Mouse (Mus musculus): Measurements from ENCODE around the gene Mtmr14.

Mtmr14 gene

DNA sequence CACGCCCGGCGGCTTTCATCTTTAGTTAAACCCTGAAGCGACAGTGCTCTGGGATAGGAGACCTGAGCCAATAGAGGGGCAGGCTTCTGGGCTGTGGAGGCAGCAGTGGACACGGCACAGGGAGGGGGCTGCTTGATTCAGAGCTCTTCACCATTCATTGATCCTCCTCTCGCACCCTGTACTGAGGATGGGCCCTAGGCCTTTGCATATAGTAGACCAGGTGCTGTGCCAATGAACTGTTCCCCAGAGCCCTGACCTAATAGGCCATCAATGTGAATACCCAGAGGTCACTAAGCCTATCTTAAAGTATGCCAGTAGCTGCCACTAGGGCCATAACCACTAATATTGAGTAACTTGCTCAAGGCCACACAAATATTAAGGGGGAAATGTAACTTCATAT is 44.0 kb downstream of the Mtmr14 start:
- DNase-seq (ENCODE audit: low spot score): no peak

DNA sequence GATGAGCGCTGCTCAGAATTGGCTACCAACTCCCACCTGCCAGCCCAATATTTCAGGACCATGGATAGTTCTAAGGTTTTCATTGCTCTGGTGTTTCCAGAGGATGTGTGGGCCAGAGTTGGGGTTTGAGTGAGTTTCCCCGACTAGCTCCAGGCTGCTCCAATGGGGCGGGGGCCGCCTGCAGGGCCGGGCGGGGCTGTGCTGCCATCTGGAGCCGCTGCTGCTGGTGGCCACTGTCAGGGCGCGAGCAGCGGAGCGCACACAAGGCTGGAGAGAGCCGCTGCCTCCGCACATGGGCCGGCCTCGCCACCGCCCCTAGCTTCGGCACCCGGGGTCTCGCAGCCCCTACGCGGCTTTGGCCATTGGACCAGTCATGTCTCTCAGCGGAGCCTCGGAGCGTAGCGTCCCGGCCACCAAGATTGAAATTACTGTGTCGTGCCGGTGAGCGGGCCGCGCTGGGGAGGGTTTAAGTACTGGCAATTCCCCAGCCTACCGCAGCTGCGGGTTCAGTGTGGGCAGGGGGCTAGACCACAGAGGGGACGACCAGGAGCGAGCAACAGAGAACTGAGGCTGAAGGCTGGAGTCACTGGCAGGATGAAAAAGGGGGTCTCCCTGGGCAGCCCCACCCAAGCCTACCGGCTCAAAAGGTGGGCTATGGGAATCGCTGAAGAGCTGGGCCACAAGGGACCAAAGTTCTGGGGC is 44.6 kb downstream of the Mtmr14 start, which contains the start of gene Cpne9:
TSS of gene Cpne9 (plus strand) at position 207 of the 702 bp plus-strand sequence.
- DNase-seq (ENCODE audit: low spot score): no peak

DNA sequence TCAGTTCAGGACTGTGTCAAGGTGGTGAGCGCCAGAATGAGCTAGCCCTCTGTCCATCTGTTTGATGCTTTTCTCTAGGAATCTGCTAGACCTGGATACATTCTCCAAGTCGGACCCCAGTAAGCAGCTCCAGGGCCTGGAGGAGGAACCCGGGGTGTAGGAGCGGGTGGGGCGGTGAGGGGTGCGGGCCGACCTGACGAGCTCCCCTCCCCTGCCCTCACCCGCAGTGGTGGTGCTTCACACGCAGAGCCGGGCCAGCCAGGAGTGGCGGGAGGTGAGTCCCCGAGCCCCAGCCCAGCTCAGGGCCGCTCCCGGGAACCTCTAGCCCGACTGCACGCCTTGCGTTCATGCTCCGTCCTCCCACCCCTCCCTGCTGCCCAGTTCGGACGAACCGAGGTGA is 45.3 kb downstream of the Mtmr14 start:
- DNase-seq (ENCODE audit: low spot score): no peak

DNA sequence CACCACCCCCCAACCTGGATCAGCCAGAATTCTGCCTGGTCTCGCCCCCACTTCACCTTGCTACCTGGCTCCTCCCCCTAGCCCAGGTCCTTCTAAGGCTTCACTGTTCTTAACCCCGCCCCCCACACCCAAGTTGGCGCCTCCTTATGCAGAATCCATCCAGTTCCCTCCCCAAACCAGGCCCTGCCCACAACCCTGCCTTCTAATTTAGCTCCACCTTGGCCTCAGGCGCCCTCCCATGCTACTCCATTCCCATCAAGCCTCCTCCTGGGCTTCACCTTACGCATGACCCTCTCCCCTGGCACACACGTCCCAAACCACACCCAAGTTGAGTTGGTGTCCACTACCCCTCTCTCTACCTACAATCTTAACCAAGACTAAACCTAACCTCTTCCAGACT is 45.9 kb downstream of the Mtmr14 start:
- DNase-seq (ENCODE audit: low spot score): no peak

DNA sequence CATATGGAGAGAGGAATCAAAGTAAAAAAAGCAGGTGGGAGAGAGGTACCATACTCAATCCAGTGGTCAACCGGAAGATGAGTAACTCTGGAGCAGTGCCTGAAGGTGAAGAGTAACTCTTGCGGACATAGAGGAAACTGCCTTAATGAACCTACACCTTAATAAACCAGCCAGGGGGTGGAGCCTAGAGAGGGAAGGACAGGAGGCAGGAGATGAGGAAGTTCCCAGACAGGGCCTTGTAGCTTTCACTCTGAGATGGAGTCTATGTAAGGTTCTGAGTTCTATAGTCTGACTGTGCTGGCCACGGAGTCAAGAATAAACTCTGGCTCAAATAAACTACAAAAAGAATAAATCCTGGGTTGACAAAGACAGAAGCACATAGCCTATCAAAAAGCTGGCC is 47.3 kb downstream of the Mtmr14 start:
- DNase-seq (ENCODE audit: low spot score): no peak

- no peak for DNase-seq (ENCODE audit: low spot score)
These were observed 48.7 kb downstream of the Mtmr14 start for GRCm38 (mm10) chr6:113286316-113286715.

- no peak for DNase-seq (ENCODE audit: low spot score)
These were observed 49.6 kb downstream of the Mtmr14 start for GRCm38 (mm10) chr6:113287236-113287635.

DNA sequence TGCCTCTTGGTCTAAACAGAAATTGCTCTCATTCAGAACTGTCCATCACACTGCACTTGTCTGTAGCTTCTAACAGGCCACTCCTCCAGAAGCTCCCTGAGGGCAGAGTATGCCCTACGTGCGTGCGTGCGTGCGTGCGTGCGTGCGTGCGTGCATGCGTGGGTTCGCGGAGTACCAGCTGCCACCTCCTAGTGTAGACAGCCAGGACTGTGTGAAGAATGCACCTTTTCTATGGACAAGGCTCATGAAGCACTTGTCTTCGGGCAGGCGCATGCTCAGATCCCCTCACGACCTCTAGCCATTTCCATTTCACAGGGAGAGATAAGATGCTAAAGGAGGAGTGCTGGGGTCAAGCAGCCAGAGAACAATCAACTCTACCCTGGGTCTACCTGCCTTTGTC is 51.7 kb downstream of the Mtmr14 start:
- DNase-seq (ENCODE audit: low spot score): no peak

DNA sequence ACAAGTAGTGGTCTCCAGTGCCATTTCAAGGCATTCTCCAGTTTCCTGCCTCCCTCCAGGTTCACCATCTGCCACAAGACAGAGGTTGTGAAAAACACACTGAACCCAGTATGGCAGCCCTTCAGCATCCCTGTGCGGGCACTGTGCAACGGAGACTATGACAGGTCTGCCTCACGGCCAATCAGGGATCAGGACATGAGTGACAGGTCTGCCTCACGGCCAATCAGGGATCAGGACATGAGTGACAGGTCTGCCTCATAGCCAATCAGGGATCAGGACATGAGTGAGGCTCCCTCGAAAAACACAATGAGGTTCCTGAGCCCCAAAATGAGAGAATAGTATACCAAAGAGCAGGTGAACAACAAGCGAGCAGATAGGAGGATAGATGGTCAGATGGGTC is 52.7 kb downstream of the Mtmr14 start:
- no peak for DNase-seq (ENCODE audit: low spot score)

DNA sequence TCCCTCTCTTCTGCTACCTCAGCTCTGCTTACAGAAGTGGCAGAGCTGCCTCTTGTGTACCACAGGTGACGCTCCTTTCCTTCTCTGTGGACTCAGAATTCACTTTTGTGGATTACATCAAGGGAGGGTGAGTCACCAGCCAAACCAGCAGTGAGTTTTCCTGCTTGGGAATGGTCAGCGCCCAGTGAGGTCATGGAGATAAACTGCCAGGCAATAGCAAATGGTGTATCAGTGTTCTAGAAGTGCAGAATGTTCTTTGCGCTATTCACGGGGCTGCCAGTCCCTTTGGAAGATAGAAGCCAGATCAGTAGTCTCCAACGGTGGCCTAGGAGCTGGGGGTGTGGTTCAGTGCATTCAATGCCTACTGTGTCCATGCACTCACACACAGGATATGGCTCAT is 55.3 kb downstream of the Mtmr14 start:
- no peak for DNase-seq (ENCODE audit: low spot score)

GRCm38 (mm10) chr6:113296046-113296445 is 58.4 kb downstream of the Mtmr14 start:
- DNase-seq (ENCODE audit: low spot score): no peak

DNA sequence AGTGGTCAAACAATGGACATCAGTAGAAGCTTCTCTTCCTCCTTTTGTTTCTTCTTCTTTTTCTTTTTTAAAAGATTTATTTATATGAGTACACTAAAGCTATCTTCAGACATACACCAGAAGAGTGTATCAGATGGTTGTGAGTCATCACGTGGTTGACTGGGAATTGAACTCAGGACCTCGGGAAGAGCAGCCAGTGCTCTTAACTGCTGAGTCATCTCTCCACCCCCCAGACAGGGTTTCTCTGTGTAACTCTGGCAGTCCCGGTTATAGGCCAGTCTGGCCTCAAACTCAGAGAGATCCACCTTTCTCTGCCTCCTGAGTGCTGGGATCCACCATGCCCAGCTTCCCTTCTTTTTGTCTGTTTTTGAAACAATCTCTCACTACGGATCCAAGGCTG is 59.0 kb downstream of the Mtmr14 start:
- DNase-seq (ENCODE audit: low spot score): no peak

- no peak for DNase-seq (ENCODE audit: low spot score)
These were observed 63.7 kb downstream of the Mtmr14 start for GRCm38 (mm10) chr6:113301350-113301749.

GRCm38 (mm10) chr6:113302258-113302657 is 64.6 kb downstream of the Mtmr14 start:
- no peak for DNase-seq (ENCODE audit: low spot score)

DNA sequence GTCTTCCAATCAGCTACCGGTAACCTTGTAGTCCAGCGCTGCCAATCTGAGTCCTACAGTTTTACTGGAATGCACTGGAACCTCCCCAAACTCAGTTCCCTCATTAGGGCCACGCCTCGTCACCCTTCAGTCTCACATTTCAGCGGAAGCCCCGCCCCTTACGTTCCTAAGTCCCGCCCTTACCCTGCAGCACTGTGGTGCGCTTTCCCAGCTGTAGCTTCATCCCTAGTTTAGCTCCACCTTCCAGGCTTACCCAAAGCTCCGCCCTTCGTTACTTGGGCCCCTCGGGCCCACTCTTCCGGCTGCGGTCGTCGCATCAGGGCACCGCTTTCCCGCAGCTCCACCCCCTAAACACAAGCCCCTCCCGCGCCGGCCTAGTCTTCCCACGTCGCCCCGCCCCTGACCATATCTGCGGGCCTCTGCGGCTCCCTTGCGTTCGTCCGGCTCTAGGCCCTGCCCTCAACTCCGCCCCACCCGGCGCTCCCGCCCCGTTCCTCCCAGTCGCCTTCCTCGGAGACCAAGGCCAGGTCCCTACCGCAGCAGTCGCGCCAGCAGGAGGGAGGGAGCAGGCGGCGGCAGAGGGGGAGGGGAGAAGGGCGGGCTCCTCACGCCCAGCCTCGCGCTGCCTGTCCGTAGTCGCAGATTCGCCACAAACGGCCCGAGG is 68.8 kb downstream of the Mtmr14 start:
- peak; percentile 97 for DNase-seq (ENCODE audit: low spot score)

DNA sequence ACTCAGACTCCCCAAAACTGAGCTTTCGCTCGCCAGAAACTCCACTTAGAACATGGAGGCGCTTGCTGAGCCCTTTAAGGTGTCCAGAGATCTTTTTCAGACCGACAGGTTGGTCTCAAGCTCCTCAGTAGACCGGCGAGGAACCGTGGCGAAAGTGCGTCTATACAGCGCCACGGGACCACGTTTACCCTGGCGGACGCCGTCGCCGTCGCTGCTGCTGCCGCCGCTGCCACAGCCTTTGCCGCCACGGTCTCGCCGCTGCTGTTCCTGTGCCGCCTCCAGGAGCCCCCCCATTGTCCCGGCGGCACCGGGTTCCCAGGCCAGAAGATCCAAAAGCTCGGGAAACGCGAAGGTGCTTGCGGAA is 69.3 kb downstream of the Mtmr14 start, which contains the start of gene Brpf1:
TSS of gene Brpf1 (plus strand) at position 152 of the 364 bp plus-strand sequence.
- no peak for DNase-seq (ENCODE audit: low spot score)

DNA sequence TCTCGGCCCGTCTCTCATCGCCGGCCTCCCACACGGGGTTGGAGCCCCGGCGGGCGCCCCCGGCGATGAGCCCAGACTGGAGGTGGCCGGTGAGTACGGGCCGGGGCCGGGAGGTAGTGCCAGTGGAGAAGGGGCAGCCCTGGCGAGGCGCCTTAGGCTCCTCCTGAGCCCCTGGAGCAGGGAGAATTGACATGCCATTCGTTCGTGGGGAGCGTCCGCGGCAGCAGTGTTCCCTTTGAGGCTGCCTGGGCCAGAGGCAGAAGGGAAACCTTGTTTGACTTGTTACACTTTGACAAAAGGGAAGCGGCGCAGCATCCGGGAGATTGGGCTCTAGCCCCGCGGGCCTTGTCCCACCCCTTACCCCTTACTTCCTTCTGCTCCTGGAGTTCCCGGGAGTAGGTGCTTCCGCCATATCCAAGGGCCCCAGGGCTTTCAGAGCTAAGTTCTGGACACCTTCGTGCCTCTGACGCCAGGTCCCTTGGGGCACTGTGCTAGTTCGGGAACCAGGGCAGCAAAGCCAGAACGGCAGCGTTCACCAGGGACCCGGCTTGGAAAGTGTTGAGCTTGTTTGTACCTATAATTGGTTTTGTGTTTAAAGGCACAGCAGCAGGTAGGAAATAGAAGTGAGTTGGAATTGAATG is 70.0 kb downstream of the Mtmr14 start:
- DNase-seq (ENCODE audit: low spot score): peak; percentile 23

GRCm38 (mm10) chr6:113308141-113308540 is 70.5 kb downstream of the Mtmr14 start:
- no peak for DNase-seq (ENCODE audit: low spot score)

GRCm38 (mm10) chr6:113315972-113316371 is 78.3 kb downstream of the Mtmr14 start:
- no peak for DNase-seq (ENCODE audit: low spot score)

GRCm38 (mm10) chr6:113326533-113327315 is 89.1 kb downstream of the Mtmr14 start, which contains the start of gene Ogg1:
Gene Ogg1, plus strand, starts transcription at chr6:113326972.
- DNase-seq (ENCODE audit: low spot score): peak; percentile 95

- DNase-seq (ENCODE audit: low spot score): no peak
These were observed 91.8 kb downstream of the Mtmr14 start for GRCm38 (mm10) chr6:113329396-113329795.

DNA sequence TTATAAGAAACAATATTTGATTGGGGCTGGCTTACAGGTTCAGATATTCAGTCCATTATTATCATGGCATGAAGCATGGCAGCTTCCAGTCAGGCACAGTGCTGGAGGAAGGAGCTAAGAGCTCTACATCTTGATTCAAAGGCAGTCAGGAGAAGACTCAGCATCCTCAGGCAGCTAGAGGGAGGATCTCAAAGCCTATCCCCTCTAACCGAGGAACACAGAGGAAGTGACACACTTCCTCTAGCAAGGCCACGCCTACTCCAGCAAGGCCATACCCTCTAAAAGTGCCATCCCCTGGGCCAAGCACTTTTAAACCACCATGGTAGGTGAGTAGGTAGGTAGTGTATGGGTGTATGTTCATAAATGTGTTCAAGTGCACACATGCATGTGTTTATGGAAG is 92.9 kb downstream of the Mtmr14 start:
- no peak for DNase-seq (ENCODE audit: low spot score)
